Mouse (Mus musculus) heart, embryonic 12.5 days (tissue): ENCODE data around the gene 2010111I01Rik. TPM values are rescaled to one million over a fixed set of nuclear protein-coding genes. Genes with fewer than 3 reads are reported as not detected.

ENCODE experiments used
- ATAC-seq: fragments of 200-750 bp; cut with Nextera tagmentation; 2 replicates; pipeline ENCODE4 v1.8.0; 2017; ENCODE audit warnings: moderate TSS enrichment, moderate library complexity; ENCODE audit not compliant: insufficient number of reproducible peaks, low FRiP score
- H3K27ac ChIP-seq: fragments of 300-500 bp; sonication (generic); 2 replicates; pipeline ENCODE4 v1.5.1; 2016; ENCODE audit warnings: mild to moderate bottlenecking, moderate library complexity; ENCODE audit not compliant: poor library complexity, severe bottlenecking
- H3K27me3 ChIP-seq: fragments of 300-500 bp; sonication (generic); replicated peaks from 2 replicates; pipeline ENCODE4 v1.6.1; 2016; ENCODE audit warnings: mild to moderate bottlenecking, moderate library complexity
- H3K36me3 ChIP-seq: fragments of 300-500 bp; sonication (generic); 2 replicates; pipeline ENCODE4 v1.6.1; 2016; ENCODE audit warnings: mild to moderate bottlenecking, moderate library complexity
- H3K4me1 ChIP-seq: fragments of 300-500 bp; sonication (generic); replicated peaks from 2 replicates; pipeline ENCODE4 v1.6.1; 2016; ENCODE audit warnings: mild to moderate bottlenecking
- H3K4me2 ChIP-seq: fragments of 300-500 bp; sonication (generic); 2 replicates; pipeline ENCODE4 v1.6.1; 2016; ENCODE audit warnings: mild to moderate bottlenecking, moderate library complexity
- H3K4me3 ChIP-seq: fragments of 300-500 bp; sonication (generic); 2 replicates; pipeline ENCODE4 v1.5.1; 2016; ENCODE audit warnings: mild to moderate bottlenecking
- H3K9ac ChIP-seq: fragments of 300-500 bp; sonication (generic); 2 replicates; pipeline ENCODE4 v1.6.1; 2016; ENCODE audit warnings: mild to moderate bottlenecking, moderate library complexity
- H3K9me3 ChIP-seq: fragments of 300-500 bp; sonication (generic); replicated peaks from 2 replicates; pipeline ENCODE4 v1.6.1; 2016; ENCODE audit warnings: mild to moderate bottlenecking, moderate library complexity
- WGBS: fragments of 180-500 bp; shearing (Covaris S2); methylation state at CpG from one replicate; pipeline ENCODE4 v1.1.7; 2016; 5-methylcytosine and 5-hydroxymethylcytosine counted together
- polyA plus RNA-seq: library from polyadenylated mRNA; unstranded; fragments of >200 nt; fragmentation: Nextera tagmentation; extraction: Ambion mirVana; gene quantifications from 2 replicates; pipeline ENCODE4 v1.2.1, GENCODE M21; 2016

Gene 2010111I01Rik
- polyA plus RNA-seq, 1 experiment from 2014 or later, result 53.5 TPM

- H3K27me3 ChIP-seq, result no peaks in the 10 kb centered on the region
- ATAC-seq, result no peak
- no peaks in the 10 kb centered on the region for H3K36me3 ChIP-seq
- 80% methylated on average over 3 of the region's 3 CpGs for WGBS
- no peak overlapping the region for H3K4me2 ChIP-seq
- peaks cover 43% of the 10 kb centered on the region for H3K4me1 ChIP-seq
- H3K27ac ChIP-seq, result no peak overlapping the region
- H3K4me3 ChIP-seq, result no peak overlapping the region
- H3K9ac ChIP-seq, result no peak overlapping the region
- H3K9me3 ChIP-seq, result no peaks in the 10 kb centered on the region
These were observed 150.6 kb downstream of the 2010111I01Rik start for GRCm38 (mm10) chr13:63115187-63115784.

GRCm38 (mm10) chr13:63117495-63118184 is 152.9 kb downstream of the 2010111I01Rik start:
- ATAC-seq, result peak; percentile 51; the same call in 1 of the 2 replicates
- peak overlapping the region; percentile 28; the same call in 1 of the 2 replicates for H3K27ac ChIP-seq

GRCm38 (mm10) chr13:63118682-63119081 is 154.0 kb downstream of the 2010111I01Rik start:
- H3K4me2 ChIP-seq, result no peak overlapping the region
- H3K4me3 ChIP-seq, result no peak overlapping the region
- H3K9ac ChIP-seq, result no peak overlapping the region
- 50% methylated on average over 3 of the region's 3 CpGs for WGBS
- ATAC-seq, result no peak
- H3K4me1 ChIP-seq, result peaks cover 34% of the 10 kb centered on the region
- no peaks in the 10 kb centered on the region for H3K27me3 ChIP-seq
- H3K27ac ChIP-seq, result peak overlapping the region; percentile 37; the same call in 1 of the 2 replicates
- no peaks in the 10 kb centered on the region for H3K9me3 ChIP-seq
- H3K36me3 ChIP-seq, result no peaks in the 10 kb centered on the region

More at GRCm38 (mm10) chr13:63117495-63118184, 152.9 kb downstream of the 2010111I01Rik start:
- Histone ChIP-seq H3K4me3 (no peak overlapping the region), H3K4me2 (no peak overlapping the region), H3K9ac (no peak overlapping the region), H3K36me3 (no peaks in the 10 kb centered on the region), H3K4me1 (peaks cover 40% of the 10 kb centered on the region), H3K9me3 (no peaks in the 10 kb centered on the region), H3K27me3 (no peaks in the 10 kb centered on the region)
- 38% methylated on average over 3 of the region's 3 CpGs for WGBS

- 83% methylated on average over 2 of the region's 2 CpGs for WGBS
- H3K4me2 ChIP-seq, result no peak overlapping the region
- no peak for ATAC-seq
These were observed 155.6 kb downstream of the 2010111I01Rik start for GRCm38 (mm10) chr13:63120296-63120695.

GRCm38 (mm10) chr13:63121747-63122146 is 157.1 kb downstream of the 2010111I01Rik start:
- no peaks in the 10 kb centered on the region for H3K36me3 ChIP-seq
- peaks cover 24% of the 10 kb centered on the region for H3K4me1 ChIP-seq
- WGBS, result 61% methylated on average over 4 of the region's 4 CpGs
- ATAC-seq, result no peak
- no peaks in the 10 kb centered on the region for H3K9me3 ChIP-seq
- H3K27ac ChIP-seq, result no peak overlapping the region
- H3K9ac ChIP-seq, result no peak overlapping the region
- H3K27me3 ChIP-seq, result no peaks in the 10 kb centered on the region
- H3K4me3 ChIP-seq, result no peak overlapping the region
- H3K4me2 ChIP-seq, result no peak overlapping the region

More at GRCm38 (mm10) chr13:63120296-63120695, 155.6 kb downstream of the 2010111I01Rik start:
- Histone ChIP-seq H3K4me1 (peaks cover 25% of the 10 kb centered on the region), H3K36me3 (no peaks in the 10 kb centered on the region), H3K27ac (no peak overlapping the region), H3K9me3 (no peaks in the 10 kb centered on the region), H3K9ac (no peak overlapping the region), H3K4me3 (no peak overlapping the region), H3K27me3 (no peaks in the 10 kb centered on the region)

GRCm38 (mm10) chr13:63126206-63126605 is 161.5 kb downstream of the 2010111I01Rik start:
- H3K27me3 ChIP-seq, result no peaks in the 10 kb centered on the region
- H3K4me3 ChIP-seq, result no peak overlapping the region
- H3K4me2 ChIP-seq, result no peak overlapping the region
- H3K4me1 ChIP-seq, result 0 out of 2 replicates have a peak, but pooled peaks cover 5% of the 10 kb centered on the region
- H3K9ac ChIP-seq, result no peak overlapping the region
- WGBS, result 61% methylated on average over 3 of the region's 3 CpGs
- H3K27ac ChIP-seq, result no peak overlapping the region
- no peak for ATAC-seq
- peaks cover 6% of the 10 kb centered on the region for H3K9me3 ChIP-seq
- H3K36me3 ChIP-seq, result peaks cover 3% of the 10 kb centered on the region

- Histone ChIP-seq H3K36me3 (peaks cover 3% of the 10 kb centered on the region), H3K9ac (no peak overlapping the region), H3K4me1 (0 out of 2 replicates have a peak, but pooled peaks cover under 1% of the 10 kb centered on the region), H3K4me3 (no peak overlapping the region), H3K27me3 (no peaks in the 10 kb centered on the region), H3K27ac (no peak overlapping the region), H3K9me3 (peaks cover 6% of the 10 kb centered on the region), H3K4me2 (no peak overlapping the region)
- 81% methylated on average over 1 of the region's 1 CpGs for WGBS
- no peak for ATAC-seq
These were observed 162.8 kb downstream of the 2010111I01Rik start for GRCm38 (mm10) chr13:63127516-63127915.

- Histone ChIP-seq H3K4me3 (no peak overlapping the region), H3K4me2 (no peak overlapping the region), H3K36me3 (no peaks in the 10 kb centered on the region), H3K9ac (no peak overlapping the region), H3K27me3 (no peaks in the 10 kb centered on the region), H3K4me1 (peaks cover 8% of the 10 kb centered on the region; the same call in 1 of the 2 replicates), H3K27ac (no peak overlapping the region), H3K9me3 (no peaks in the 10 kb centered on the region)
- ATAC-seq, result no peak
- 76% methylated on average over 5 of the region's 5 CpGs for WGBS
These were observed 170.3 kb downstream of the 2010111I01Rik start for GRCm38 (mm10) chr13:63134879-63135421.

GRCm38 (mm10) chr13:63135994-63136393 is 171.3 kb downstream of the 2010111I01Rik start:
- H3K27me3 ChIP-seq, result no peaks in the 10 kb centered on the region
- H3K9me3 ChIP-seq, result no peaks in the 10 kb centered on the region
- H3K4me3 ChIP-seq, result no peak overlapping the region

GRCm38 (mm10) chr13:63136775-63137174 is 172.1 kb downstream of the 2010111I01Rik start:
- no peak overlapping the region for H3K4me2 ChIP-seq
- H3K9me3 ChIP-seq, result no peaks in the 10 kb centered on the region
- H3K27me3 ChIP-seq, result no peaks in the 10 kb centered on the region
- H3K9ac ChIP-seq, result no peak overlapping the region
- no peak overlapping the region for H3K4me3 ChIP-seq
- H3K27ac ChIP-seq, result no peak overlapping the region
- WGBS, result 61% methylated on average over 1 of the region's 1 CpGs
- ATAC-seq, result no peak
- H3K4me1 ChIP-seq, result peaks cover 13% of the 10 kb centered on the region; the same call in 1 of the 2 replicates
- no peaks in the 10 kb centered on the region for H3K36me3 ChIP-seq

More at GRCm38 (mm10) chr13:63135994-63136393, 171.3 kb downstream of the 2010111I01Rik start:
- H3K9ac ChIP-seq, result no peak overlapping the region
- no peak for ATAC-seq
- H3K4me1 ChIP-seq, result peaks cover 13% of the 10 kb centered on the region; the same call in 1 of the 2 replicates
- 80% methylated on average over 7 of the region's 7 CpGs for WGBS
- no peaks in the 10 kb centered on the region for H3K36me3 ChIP-seq
- no peak overlapping the region for H3K27ac ChIP-seq
- H3K4me2 ChIP-seq, result no peak overlapping the region

GRCm38 (mm10) chr13:63138376-63139048 is 173.8 kb downstream of the 2010111I01Rik start:
- no peak for ATAC-seq
- H3K9me3 ChIP-seq, result no peaks in the 10 kb centered on the region
- no peaks in the 10 kb centered on the region for H3K36me3 ChIP-seq
- no peak overlapping the region for H3K27ac ChIP-seq
- H3K9ac ChIP-seq, result no peak overlapping the region
- H3K4me2 ChIP-seq, result no peak overlapping the region
- no peaks in the 10 kb centered on the region for H3K27me3 ChIP-seq
- H3K4me1 ChIP-seq, result peaks cover 13% of the 10 kb centered on the region; the same call in 1 of the 2 replicates
- no peak overlapping the region for H3K4me3 ChIP-seq
